Mouse (Mus musculus) hindbrain, embryonic 10.5 days (tissue): ENCODE measurements around the gene Rcn1. TPM values are rescaled to one million over a fixed set of nuclear protein-coding genes. Genes with fewer than 3 reads are reported as not detected.

ENCODE experiments used
- DNase-seq: peaks from one replicate; pipeline ENCODE4 v3.0.0-alpha.2; 2017; ENCODE audit warnings: low spot score
- H3K27ac ChIP-seq: fragments of 300-500 bp; sonication (generic); 2 replicates; pipeline ENCODE4 v1.5.1; 2016; ENCODE audit warnings: mild to moderate bottlenecking, moderate library complexity
- H3K27me3 ChIP-seq: fragments of 300-500 bp; sonication (generic); 2 replicates; pipeline ENCODE4 v1.6.1; 2016; ENCODE audit warnings: mild to moderate bottlenecking; ENCODE audit not compliant: poor library complexity, insufficient read depth, severe bottlenecking
- H3K36me3 ChIP-seq: fragments of 300-500 bp; sonication (generic); 2 replicates; pipeline ENCODE4 v1.6.1; 2016; ENCODE audit warnings: mild to moderate bottlenecking, moderate library complexity
- H3K4me1 ChIP-seq: fragments of 300-500 bp; sonication (generic); replicated peaks from 2 replicates; pipeline ENCODE4 v1.6.1; 2016; ENCODE audit warnings: mild to moderate bottlenecking
- H3K4me3 ChIP-seq: fragments of 300-500 bp; sonication (generic); 2 replicates; pipeline ENCODE4 v1.5.1; 2016; ENCODE audit warnings: mild to moderate bottlenecking, moderate library complexity
- H3K9me3 ChIP-seq: fragments of 300-500 bp; sonication (generic); 2 replicates; pipeline ENCODE4 v1.6.1; 2016; ENCODE audit warnings: mild to moderate bottlenecking, moderate library complexity
- WGBS: fragments of 180-500 bp; shearing (Covaris S2); methylation state at CpG from one replicate; pipeline ENCODE4 v1.1.7; 2016; 5-methylcytosine and 5-hydroxymethylcytosine counted together
- polyA plus RNA-seq: library from polyadenylated mRNA; unstranded; fragments of >200 nt; fragmentation: Nextera tagmentation; extraction: Ambion mirVana; gene quantifications from 2 replicates; pipeline ENCODE4 v1.2.1, GENCODE M21; 2016

The Rcn1 gene
- polyA plus RNA-seq = 100 and 111 TPM in 2 replicates

- 1% methylated on average over 57 of the region's 57 CpGs for WGBS
- Histone ChIP-seq H3K27ac (peak within 1 kb of the TSS; percentile 97), H3K4me3 (peak within 1 kb of the TSS; percentile 84), H3K4me1 (peaks cover 36% of the 10 kb centered on the region), H3K9me3 (no peaks in the 10 kb centered on the region), H3K36me3 (peaks cover 14% of the 10 kb centered on the region), H3K27me3 (peaks cover 17% of the 10 kb centered on the region)
- peak; percentile 86 for DNase-seq
Observed at GRCm38 (mm10) chr2:105399085-105399891, at the start of gene Rcn1. Rcn1 (minus strand) TSS chr2:105399319.

GRCm38 (mm10) chr2:105444072-105444471, 45.0 kb upstream of the Rcn1 start:
- Histone ChIP-seq H3K27ac (no peak overlapping the region), H3K4me3 (no peak overlapping the region), H3K36me3 (no peaks in the 10 kb centered on the region), H3K4me1 (no peaks in the 10 kb centered on the region), H3K27me3 (no peaks in the 10 kb centered on the region), H3K9me3 (no peaks in the 10 kb centered on the region)
- WGBS = 37% methylated on average over 3 of the region's 3 CpGs
- peak; percentile 13 for DNase-seq

GRCm38 (mm10) chr2:105439022-105439421, 39.9 kb upstream of the Rcn1 start:
- no peaks in the 10 kb centered on the region for H3K4me1 ChIP-seq
- no peaks in the 10 kb centered on the region for H3K36me3 ChIP-seq
- no peak for DNase-seq
- 85% methylated on average over 4 of the region's 4 CpGs for WGBS
- no peaks in the 10 kb centered on the region for H3K9me3 ChIP-seq
- peaks cover 1% of the 10 kb centered on the region for H3K27me3 ChIP-seq
- H3K27ac ChIP-seq = no peak overlapping the region
- H3K4me3 ChIP-seq = no peak overlapping the region

- WGBS = 96% methylated on average over 2 of the region's 2 CpGs
- Histone ChIP-seq H3K4me1 (peaks cover 2% of the 10 kb centered on the region; the same call in 1 of the 2 replicates), H3K27me3 (peaks cover 6% of the 10 kb centered on the region), H3K27ac (no peak overlapping the region), H3K4me3 (no peak overlapping the region), H3K9me3 (no peaks in the 10 kb centered on the region), H3K36me3 (no peaks in the 10 kb centered on the region)
- DNase-seq = no peak
Observed at GRCm38 (mm10) chr2:105438525-105438924, 39.4 kb upstream of the Rcn1 start.

GRCm38 (mm10) chr2:105432927-105433326, 33.8 kb upstream of the Rcn1 start:
- H3K27me3 ChIP-seq = peaks cover 14% of the 10 kb centered on the region
- no peak overlapping the region for H3K27ac ChIP-seq
- H3K9me3 ChIP-seq = no peaks in the 10 kb centered on the region
- no peaks in the 10 kb centered on the region for H3K36me3 ChIP-seq
- WGBS = 22% methylated on average over 10 of the region's 10 CpGs
- DNase-seq = peak; percentile 19
- H3K4me1 ChIP-seq = peaks cover 10% of the 10 kb centered on the region; the same call in 1 of the 2 replicates
- peak overlapping the region; percentile 3; the same call in 1 of the 2 replicates for H3K4me3 ChIP-seq

- no peak for DNase-seq
- no peak overlapping the region for H3K4me3 ChIP-seq
- no peaks in the 10 kb centered on the region for H3K9me3 ChIP-seq
- no peaks in the 10 kb centered on the region for H3K36me3 ChIP-seq
- 83% methylated on average over 5 of the region's 5 CpGs for WGBS
- peaks cover 28% of the 10 kb centered on the region for H3K27me3 ChIP-seq
- peaks cover 10% of the 10 kb centered on the region; the same call in 1 of the 2 replicates for H3K4me1 ChIP-seq
- H3K27ac ChIP-seq = no peak overlapping the region
Observed at GRCm38 (mm10) chr2:105430373-105430772, 31.3 kb upstream of the Rcn1 start.

GRCm38 (mm10) chr2:105429899-105430298, 30.8 kb upstream of the Rcn1 start:
- H3K36me3 ChIP-seq = no peaks in the 10 kb centered on the region
- no peaks in the 10 kb centered on the region for H3K9me3 ChIP-seq
- H3K4me3 ChIP-seq = no peak overlapping the region
- H3K27ac ChIP-seq = no peak overlapping the region
- DNase-seq = no peak
- peaks cover 28% of the 10 kb centered on the region for H3K27me3 ChIP-seq
- H3K4me1 ChIP-seq = peaks cover 10% of the 10 kb centered on the region; the same call in 1 of the 2 replicates
- 85% methylated on average over 6 of the region's 6 CpGs for WGBS

- WGBS = 19% methylated on average over 6 of the region's 6 CpGs
- Histone ChIP-seq H3K27me3 (peaks cover 21% of the 10 kb centered on the region), H3K9me3 (no peaks in the 10 kb centered on the region), H3K4me3 (no peak overlapping the region), H3K36me3 (no peaks in the 10 kb centered on the region), H3K4me1 (peaks cover 7% of the 10 kb centered on the region; the same call in 1 of the 2 replicates), H3K27ac (no peak overlapping the region)
- DNase-seq = no peak
Observed at GRCm38 (mm10) chr2:105428467-105428866, 29.3 kb upstream of the Rcn1 start.

- Histone ChIP-seq H3K27me3 (peaks cover 20% of the 10 kb centered on the region), H3K4me3 (no peak overlapping the region), H3K36me3 (no peaks in the 10 kb centered on the region), H3K4me1 (peaks cover 3% of the 10 kb centered on the region; the same call in 1 of the 2 replicates), H3K9me3 (no peaks in the 10 kb centered on the region), H3K27ac (no peak overlapping the region)
- DNase-seq = peak; percentile 66
- 6% methylated on average over 12 of the region's 12 CpGs for WGBS
Observed at GRCm38 (mm10) chr2:105428029-105428428, 28.9 kb upstream of the Rcn1 start.

- no peaks in the 10 kb centered on the region for H3K36me3 ChIP-seq
- no peak overlapping the region for H3K27ac ChIP-seq
- no peak for DNase-seq
- H3K4me3 ChIP-seq = no peak overlapping the region
- no peaks in the 10 kb centered on the region for H3K9me3 ChIP-seq
- peaks cover 20% of the 10 kb centered on the region for H3K27me3 ChIP-seq
- H3K4me1 ChIP-seq = no peaks in the 10 kb centered on the region
- 74% methylated on average over 8 of the region's 8 CpGs for WGBS
Observed at GRCm38 (mm10) chr2:105427447-105427846, 28.3 kb upstream of the Rcn1 start.

GRCm38 (mm10) chr2:105418629-105419227, 19.6 kb upstream of the Rcn1 start:
- Histone ChIP-seq H3K4me1 (peaks cover 25% of the 10 kb centered on the region), H3K27ac (no peak overlapping the region), H3K9me3 (no peaks in the 10 kb centered on the region), H3K4me3 (no peak overlapping the region), H3K36me3 (no peaks in the 10 kb centered on the region), H3K27me3 (no peaks in the 10 kb centered on the region)
- DNase-seq = no peak
- 89% methylated on average over 12 of the region's 12 CpGs for WGBS

- no peak overlapping the region for H3K27ac ChIP-seq
- 84% methylated on average over 5 of the region's 5 CpGs for WGBS
- no peaks in the 10 kb centered on the region for H3K27me3 ChIP-seq
- no peaks in the 10 kb centered on the region for H3K9me3 ChIP-seq
- no peak overlapping the region for H3K4me3 ChIP-seq
- no peak for DNase-seq
- H3K36me3 ChIP-seq = no peaks in the 10 kb centered on the region
- peaks cover 25% of the 10 kb centered on the region for H3K4me1 ChIP-seq
Observed at GRCm38 (mm10) chr2:105417663-105418062, 18.5 kb upstream of the Rcn1 start.
